Mouse (Mus musculus) stomach, postnatal 0 days (tissue): ENCODE measurements at regions not wholly inside any gene's neighbourhood (a gene's known extent, or its start where the extent isn't known, plus 50 kb on each side); places are given as distances from the start of the nearest gene placed in this dataset.

ENCODE experiments used
- CTCF ChIP-seq: IDR thresholded peaks from 2 replicates; pipeline ENCODE4 v1.5.1; 2016; ENCODE audit warnings: antibody characterized with exemption, low read depth, mild to moderate bottlenecking, moderate library complexity
- EP300 ChIP-seq: optimal IDR thresholded peaks from 2 replicates; pipeline ENCODE3; 2016; ENCODE audit warnings: antibody characterized with exemption

DNA sequence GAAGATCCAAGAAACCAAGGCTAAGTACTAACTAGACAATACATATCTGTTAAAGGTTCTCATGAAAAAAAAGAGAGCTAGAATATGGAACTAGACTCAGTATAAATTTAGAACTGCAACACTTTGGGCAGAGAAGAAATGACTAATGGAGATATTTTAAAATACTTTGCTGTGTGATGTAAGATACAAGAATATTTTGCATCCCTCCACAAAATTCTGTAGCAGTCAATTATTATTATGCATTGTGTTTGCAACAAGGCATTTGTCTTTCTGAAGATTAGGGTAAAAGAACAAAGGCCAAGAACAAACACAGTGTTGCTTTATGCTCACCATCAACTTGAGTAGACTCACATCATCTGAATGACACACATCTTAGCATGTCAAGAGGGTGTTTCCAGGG is 203.7 kb upstream of the Tyrp1 start:
- no peak for TF ChIP-seq CTCF
- TF ChIP-seq EP300 = no peak
